Mouse (Mus musculus) common myeloid progenitor, adult 5-6 weeks (primary cell): Measurements from ENCODE around the gene Rflna. TPM values are rescaled to one million over a fixed set of nuclear protein-coding genes. Genes with fewer than 3 reads are reported as not detected.

Source experiments
- ATAC-seq: replicated peaks from 2 replicates; pipeline ENCODE4 v1.8.0; 2016; ENCODE audit warnings: low read depth, mild to moderate bottlenecking, moderate TSS enrichment, inconsistent platforms; ENCODE audit not compliant: poor library complexity, severe bottlenecking
- total RNA-seq: library from RNA; stranded (forward); fragments of 200-1000, 187-1606 nt; gene quantifications from 2 replicates; pipeline ENCODE4 v1.2.3, GENCODE M21; 2017

Gene Rflna
- total RNA-seq, result not detected in 2 replicates

DNA sequence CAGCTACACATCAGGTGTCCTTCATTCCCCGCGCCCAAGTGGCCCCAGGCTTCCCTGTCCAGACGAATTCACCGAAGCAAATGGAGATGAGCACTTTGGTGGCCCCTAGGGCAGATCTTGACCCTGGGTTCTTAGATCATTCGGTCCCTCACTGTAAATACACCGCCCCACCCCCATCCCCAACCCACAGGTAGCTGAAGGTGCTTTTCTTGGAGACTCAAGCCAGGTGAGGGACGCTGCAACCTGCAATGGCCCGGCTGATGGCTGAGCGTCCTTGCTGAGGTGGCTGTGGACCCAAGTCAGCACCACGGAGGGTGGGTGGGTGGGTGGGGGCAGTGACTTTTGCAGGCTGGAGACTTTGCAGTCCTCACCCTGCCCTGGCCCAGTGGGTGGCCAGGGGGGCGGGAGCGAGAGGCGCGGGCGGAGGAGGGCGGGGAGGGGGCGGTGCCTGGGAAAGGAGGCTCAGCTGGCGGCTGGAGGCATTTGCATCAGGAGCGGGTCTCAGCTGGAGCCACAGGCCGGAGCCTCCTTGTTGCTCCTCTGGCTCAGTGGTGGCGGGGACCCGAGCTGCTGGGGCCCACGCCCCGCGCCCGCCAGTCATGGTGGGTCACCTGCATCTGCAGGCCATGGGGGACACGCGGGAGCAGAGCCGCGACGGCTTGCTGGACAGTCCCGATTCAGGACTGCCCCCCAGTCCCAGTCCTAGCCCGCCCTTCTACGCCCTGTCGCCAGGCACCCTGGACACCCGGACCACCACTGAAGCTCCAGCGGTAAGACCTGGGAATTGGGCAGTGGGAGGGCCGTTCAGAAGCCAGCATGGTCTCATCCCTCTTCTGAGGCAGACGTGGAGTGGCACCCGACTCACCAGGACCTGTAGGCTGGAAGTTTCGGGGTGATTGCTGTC lies at the start of gene Rflna:
Gene Rflna, plus strand, starts transcription at position 253 of the 904 bp plus-strand sequence.
- ATAC-seq, result no peak; the same call in 1 of the 2 replicates

GRCm38 (mm10) chr5:124954404-124955305 lies 48.4 kb upstream of the Rflna start:
- ATAC-seq, result peak; percentile 81

- ATAC-seq, result no peak
Observed at GRCm38 (mm10) chr5:124957491-124957890, 45.5 kb upstream of the Rflna start.

DNA sequence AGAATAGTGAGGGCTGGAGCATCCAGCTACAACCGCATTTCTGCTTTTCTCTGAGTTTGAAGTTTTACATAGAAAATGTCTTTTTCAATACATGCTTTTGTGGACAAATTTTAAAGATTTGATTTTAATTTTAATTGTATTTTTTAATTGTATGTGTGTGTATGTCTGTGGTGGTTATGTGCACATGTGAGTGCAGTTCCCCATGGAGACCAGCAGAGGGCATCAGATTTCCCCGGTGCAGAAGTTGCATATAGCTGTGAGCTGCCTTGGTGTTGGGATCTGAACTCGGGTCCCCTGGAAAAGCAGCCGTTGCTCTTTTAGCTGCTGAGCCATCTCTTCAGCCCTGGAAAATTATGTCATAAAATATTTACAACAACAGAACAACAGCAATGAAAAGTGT lies 43.9 kb upstream of the Rflna start:
- ATAC-seq, result no peak

DNA sequence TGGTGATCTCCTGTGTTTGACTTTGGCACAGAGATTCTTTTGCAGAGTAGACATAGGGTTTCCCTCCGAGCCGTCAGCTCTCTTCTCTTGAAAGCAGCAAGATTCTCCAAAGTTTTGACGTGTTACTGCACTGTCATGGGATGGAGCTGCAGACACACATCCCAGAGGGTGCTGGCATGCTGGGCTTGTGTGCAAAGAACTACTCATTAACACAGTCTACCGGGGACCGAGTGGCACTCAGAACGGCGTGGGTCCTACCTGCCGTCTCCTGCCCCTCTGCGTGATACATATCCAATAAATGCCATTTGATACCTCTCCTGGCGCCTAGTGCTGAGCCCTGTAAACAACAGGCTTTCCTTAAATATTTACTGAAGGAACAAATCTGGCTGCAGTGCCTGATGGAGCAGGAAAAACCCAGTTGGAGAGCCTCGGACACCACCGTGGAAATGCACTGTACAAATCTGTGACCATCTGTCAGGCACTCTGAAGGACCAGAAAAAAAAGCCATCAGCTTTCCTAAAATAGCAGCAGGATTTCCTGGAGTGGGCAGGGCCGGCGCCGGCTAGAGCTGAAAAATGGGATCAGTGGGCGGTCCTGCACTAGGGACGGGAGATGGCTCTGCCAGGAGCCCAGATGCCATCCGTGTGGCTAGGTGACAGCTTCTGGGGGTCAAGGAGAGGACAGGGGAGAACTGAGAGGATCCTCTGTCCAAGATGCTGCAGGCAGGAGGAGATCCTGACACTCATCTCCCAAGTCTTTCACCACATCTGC lies 42.7 kb upstream of the Rflna start:
- no peak for ATAC-seq

DNA sequence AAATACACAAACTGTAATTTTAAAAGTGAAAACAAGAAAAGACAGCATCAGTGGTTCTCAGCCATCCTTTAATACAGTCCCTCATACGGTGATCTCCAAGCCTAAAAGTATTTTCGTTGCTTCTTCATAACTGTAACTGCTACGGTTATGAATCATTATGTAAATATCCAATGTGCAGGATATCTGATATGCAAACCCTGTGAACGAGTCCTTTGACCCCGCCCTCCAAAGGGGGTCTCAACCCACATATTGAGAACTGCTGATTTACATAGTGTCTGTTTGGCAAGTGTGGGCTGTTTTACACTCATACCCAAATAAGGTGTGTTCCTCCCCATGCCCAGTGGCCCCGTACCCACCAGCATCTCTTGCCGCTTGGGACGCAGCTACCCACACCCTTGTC lies 41.6 kb upstream of the Rflna start:
- ATAC-seq, result no peak

GRCm38 (mm10) chr5:124962761-124963160 lies 40.3 kb upstream of the Rflna start:
- ATAC-seq, result no peak

GRCm38 (mm10) chr5:124963806-124964672 lies 39.0 kb upstream of the Rflna start:
- ATAC-seq, result no peak

GRCm38 (mm10) chr5:124966622-124967332 lies 36.2 kb upstream of the Rflna start:
- ATAC-seq, result no peak

DNA sequence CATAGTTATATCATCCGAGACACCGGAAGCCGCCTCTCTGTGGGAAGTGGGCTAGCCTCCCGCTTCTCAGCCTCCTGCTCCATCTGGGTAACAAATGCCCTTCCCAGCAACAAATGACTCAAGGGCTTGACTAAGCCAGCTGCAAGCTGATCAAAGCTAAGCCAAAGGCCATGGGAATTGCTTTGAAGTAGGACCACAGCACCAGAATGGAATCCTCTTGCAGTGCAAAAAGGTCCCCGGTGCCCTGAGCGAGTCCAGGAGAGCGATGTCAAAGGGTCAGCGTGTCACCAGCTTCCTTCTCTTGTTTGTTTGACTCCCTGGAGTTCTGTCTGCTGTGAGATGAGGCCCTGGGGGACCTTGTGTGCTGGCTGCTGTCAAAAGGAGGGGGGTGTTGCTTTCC lies 33.2 kb upstream of the Rflna start:
- ATAC-seq, result no peak

- no peak for ATAC-seq
Observed at GRCm38 (mm10) chr5:124986222-124986621, 16.8 kb upstream of the Rflna start.

GRCm38 (mm10) chr5:124986656-124987055 lies 16.4 kb upstream of the Rflna start:
- no peak for ATAC-seq

DNA sequence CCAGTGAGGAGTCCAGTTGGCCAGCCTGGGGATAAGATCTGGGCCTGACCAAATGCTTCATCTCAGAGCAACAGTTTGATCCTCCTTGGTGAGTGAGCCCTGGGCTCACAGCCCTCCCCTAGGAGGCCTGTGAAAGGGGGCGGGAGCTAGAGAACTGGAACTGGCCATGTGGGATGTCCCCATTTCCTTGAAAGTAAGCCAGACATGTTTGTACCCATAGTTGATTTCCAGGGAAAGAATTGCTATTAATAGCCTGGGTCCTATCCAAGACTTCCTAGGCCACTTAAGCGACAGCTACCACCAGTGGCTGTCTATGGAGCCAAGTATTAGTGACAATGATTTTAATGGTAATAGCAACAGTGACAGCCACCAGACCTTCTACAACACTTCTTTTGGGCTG lies 13.3 kb upstream of the Rflna start:
- no peak for ATAC-seq

- no peak for ATAC-seq
Observed at GRCm38 (mm10) chr5:124992323-124992722, 10.7 kb upstream of the Rflna start.

DNA sequence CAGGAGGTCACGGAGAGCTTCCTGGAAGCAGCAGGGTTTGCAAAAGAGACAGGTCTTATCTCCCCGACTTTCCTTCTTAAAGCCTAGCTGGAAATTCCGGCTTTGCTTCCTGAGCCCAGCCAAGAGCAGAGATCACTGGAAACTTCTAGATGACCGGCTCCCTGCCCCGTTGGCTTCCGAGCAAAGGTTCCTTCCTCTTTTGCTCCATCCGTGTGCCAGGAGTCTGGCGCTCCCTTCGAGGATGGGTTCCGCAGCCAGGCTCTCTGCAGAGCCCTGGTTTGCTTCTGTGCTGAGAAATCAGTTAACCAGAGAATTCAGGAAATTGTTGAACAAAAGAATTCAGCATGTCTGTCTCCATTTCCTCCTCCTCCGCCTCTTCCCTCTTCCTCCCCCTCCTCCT lies 10.1 kb upstream of the Rflna start:
- peak; percentile 52 for ATAC-seq

DNA sequence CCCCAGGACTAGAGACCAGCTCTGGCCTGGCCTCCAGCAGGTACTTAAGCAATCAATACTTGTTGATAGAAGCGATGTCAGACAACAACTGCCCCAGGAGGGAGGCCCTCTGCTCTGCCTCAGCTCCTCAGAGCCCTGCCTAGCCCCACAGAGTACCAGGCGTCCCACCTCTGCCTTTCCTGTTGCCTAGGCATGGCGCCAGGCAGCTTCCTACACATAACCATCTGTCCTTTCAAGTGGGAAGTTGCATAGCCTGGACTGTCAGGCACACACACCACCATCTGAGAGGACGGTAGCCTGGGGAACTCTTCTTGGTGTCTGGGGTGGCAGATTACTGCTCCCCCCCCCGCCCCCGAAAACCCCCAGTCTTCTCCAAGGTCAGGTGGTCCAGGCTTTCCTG lies 6.2 kb upstream of the Rflna start:
- ATAC-seq, result peak; percentile 51; the same call in 1 of the 2 replicates

- ATAC-seq, result no peak
Observed at GRCm38 (mm10) chr5:124997913-124998312, 5.1 kb upstream of the Rflna start.

DNA sequence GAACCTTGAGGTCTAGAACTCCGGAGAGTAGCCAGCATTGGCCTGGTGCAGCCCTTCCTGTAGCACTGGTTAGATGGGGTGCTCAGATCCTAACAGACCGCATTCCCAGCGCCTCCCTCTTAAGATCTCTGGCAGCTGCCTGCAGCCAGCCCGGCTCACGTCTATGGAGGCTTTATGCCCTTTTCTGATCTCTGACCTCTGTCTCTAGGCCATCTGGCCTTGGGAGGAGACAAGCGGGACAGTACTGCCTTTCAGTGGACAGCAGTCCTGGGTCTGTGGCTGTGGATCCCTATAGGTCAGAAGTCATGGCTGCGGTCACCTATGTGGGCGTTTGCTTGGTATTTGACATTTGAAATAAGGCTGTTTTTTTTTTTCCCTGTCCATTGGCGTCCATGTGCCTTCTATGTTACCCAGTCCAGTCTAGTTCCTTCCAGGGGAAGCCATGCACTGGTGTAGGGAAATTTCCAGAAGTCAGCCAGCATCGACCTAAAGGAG lies 2.2 kb upstream of the Rflna start:
- no peak for ATAC-seq
